Mouse (Mus musculus): ENCODE results near the gene Relch. TPM values are rescaled to one million over a fixed set of nuclear protein-coding genes. Genes with fewer than 3 reads are reported as not detected.
A peak's percentile ranks its signal among the peaks of the same experiment; 100 is the strongest.

Relch gene
- polyA plus RNA-seq, 1 experiment from 2014 or later = 29.2 TPM

DNA sequence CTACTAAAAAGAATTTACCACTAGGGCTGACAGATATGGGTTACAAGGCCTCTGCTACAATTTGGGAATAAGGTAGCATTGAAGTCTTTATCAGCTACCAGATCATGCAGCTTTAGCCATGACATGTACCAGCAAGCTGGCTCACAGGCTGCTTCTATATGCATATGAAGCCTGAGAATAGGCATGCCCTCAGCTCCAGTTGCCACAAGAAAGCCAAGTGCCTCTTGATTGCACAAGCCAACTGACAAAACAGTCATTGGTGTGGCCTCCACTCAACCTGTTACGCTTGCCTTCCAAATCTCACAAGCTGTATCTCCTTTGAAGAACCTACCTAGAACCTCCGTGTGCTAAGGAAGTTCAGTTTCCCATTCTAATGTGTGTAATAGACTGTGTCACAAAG is 104.7 kb downstream of the Relch start:
- H3K27me3 ChIP-seq = no peaks in the 10 kb centered on the region
- ATAC-seq (no peak), DNase-seq (ENCODE audit: low read depth, low spot score) (no peak)
- in situ Hi-C loops (cut with MboI; ENCODE audit: low pct_unique_long_range_greater_than_20kb) = no loop called here
- POLR2A ChIA-PET = no interaction called here
- CTCF ChIA-PET = interaction anchor here (1.0 kb wide), 1 partner anchor 13 kb away, joined by 3 read pairs; no protein-coding TSS in a partner anchor
- TF ChIP-seq CTCF (IDR thresholded peaks at IDR 0.05) = no peak

- ChIA-PET CTCF (no interaction called here), POLR2A (no interaction called here)
- DNase-seq (ENCODE audit: low read depth, low spot score) (no peak), ATAC-seq (no peak)
- H3K27me3 ChIP-seq = no peaks in the 10 kb centered on the region
- no peak for TF ChIP-seq CTCF (IDR thresholded peaks at IDR 0.05)
- in situ Hi-C loops (cut with MboI; ENCODE audit: low pct_unique_long_range_greater_than_20kb) = no loop called here
Observed at GRCm38 (mm10) chr1:105770685-105771084, 107.0 kb downstream of the Relch start.

GRCm38 (mm10) chr1:105776426-105776825 is 112.8 kb downstream of the Relch start:
- CTCF ChIA-PET = interaction anchor here (1.0 kb wide), 1 partner anchor 11 kb away, joined by 3 read pairs; no protein-coding TSS in a partner anchor
- POLR2A ChIA-PET = no interaction called here
- no peak for TF ChIP-seq CTCF (IDR thresholded peaks at IDR 0.05)
- H3K27me3 ChIP-seq = peaks cover 23% of the 10 kb centered on the region
- DNase-seq (ENCODE audit: low read depth, low spot score) = no peak
- no peak for ATAC-seq
- in situ Hi-C loops (cut with MboI; ENCODE audit: low pct_unique_long_range_greater_than_20kb) = no loop called here

GRCm38 (mm10) chr1:105780079-105780456 is 116.4 kb downstream of the Relch start:
- ATAC-seq = no peak
- POLR2A ChIA-PET = no interaction called here
- peaks cover 31% of the 10 kb centered on the region for H3K27me3 ChIP-seq
- no peak for DNase-seq (ENCODE audit: low read depth, low spot score)
- CTCF ChIA-PET = interaction anchor here (1.3 kb wide), 1 partner anchor 55 kb away, joined by 3 read pairs; no protein-coding TSS in a partner anchor
- TF ChIP-seq CTCF (IDR thresholded peaks at IDR 0.05) = no peak
- in situ Hi-C loops (cut with MboI; ENCODE audit: low pct_unique_long_range_greater_than_20kb) = no loop called here

- CTCF ChIA-PET = interaction anchor here (1.2 to 1.6 kb wide), 3 partner anchors 9 to 55 kb away, joined by 3 to 4 read pairs (median 3); no protein-coding TSS in a partner anchor
- peak; percentile 45 for TF ChIP-seq CTCF (IDR thresholded peaks at IDR 0.05)
- H3K27me3 ChIP-seq = peaks cover 31% of the 10 kb centered on the region
- DNase-seq (ENCODE audit: low read depth, low spot score) (no peak), ATAC-seq (peak; percentile 26)
- in situ Hi-C loops (cut with MboI; ENCODE audit: low pct_unique_long_range_greater_than_20kb) = no loop called here
- POLR2A ChIA-PET = no interaction called here
Observed at GRCm38 (mm10) chr1:105780457-105781364, 117.0 kb downstream of the Relch start, which contains the start of gene Tnfrsf11a. Gene Tnfrsf11a (plus strand): TSS chr1:105780718.

DNA sequence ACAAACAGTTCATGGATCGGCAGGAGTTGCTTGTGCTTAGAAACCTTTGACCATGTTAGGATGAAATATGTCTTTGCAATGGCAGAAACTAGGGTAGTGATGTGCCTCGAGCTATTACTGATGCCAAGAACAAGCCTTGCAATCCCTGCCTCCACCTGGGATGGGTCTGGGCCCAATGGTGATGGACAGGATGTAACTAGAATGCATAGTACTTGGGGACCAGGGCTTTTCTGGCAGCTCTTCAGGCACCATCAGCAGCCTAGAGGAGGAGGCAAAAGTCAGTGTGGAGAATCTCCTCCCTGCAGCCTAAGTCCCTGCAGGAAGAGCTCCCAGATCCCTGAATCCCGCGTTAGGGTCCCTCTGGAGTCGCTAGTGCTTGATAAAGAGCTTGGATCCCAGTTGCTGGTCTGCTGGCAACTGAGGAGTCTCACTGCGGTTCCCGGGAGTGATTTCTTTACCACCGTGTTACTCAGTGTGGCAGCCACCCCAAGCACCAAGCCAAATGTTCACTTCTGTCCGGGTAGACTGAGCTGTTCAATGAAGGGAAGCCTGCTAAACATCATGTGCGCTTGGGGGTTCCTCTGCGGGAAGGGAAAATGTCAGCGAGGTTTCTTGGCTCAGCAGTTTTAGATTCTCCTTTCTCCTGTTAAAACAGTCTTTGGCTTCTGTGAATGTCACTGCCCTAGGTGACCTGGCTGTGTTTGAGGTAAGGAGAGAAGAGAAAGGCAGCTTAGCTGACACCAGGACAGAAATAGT is 117.9 kb downstream of the Relch start:
- ATAC-seq (no peak), DNase-seq (ENCODE audit: low read depth, low spot score) (no peak)
- POLR2A ChIA-PET = no interaction called here

GRCm38 (mm10) chr1:105784257-105785016 is 120.8 kb downstream of the Relch start:
- ChIA-PET POLR2A (no interaction called here), CTCF (no interaction called here)
- in situ Hi-C loops (cut with MboI; ENCODE audit: low pct_unique_long_range_greater_than_20kb) = no loop called here

More for the DNA sequence above, 117.9 kb downstream of the Relch start:
- no peak for TF ChIP-seq CTCF (IDR thresholded peaks at IDR 0.05)
- in situ Hi-C loops (cut with MboI; ENCODE audit: low pct_unique_long_range_greater_than_20kb) = no loop called here
- H3K27me3 ChIP-seq = peaks cover 27% of the 10 kb centered on the region
- CTCF ChIA-PET = interaction anchor here (1.2 to 1.6 kb wide), 3 partner anchors 9 to 56 kb away, joined by 3 to 4 read pairs (median 3); no protein-coding TSS in a partner anchor

DNA sequence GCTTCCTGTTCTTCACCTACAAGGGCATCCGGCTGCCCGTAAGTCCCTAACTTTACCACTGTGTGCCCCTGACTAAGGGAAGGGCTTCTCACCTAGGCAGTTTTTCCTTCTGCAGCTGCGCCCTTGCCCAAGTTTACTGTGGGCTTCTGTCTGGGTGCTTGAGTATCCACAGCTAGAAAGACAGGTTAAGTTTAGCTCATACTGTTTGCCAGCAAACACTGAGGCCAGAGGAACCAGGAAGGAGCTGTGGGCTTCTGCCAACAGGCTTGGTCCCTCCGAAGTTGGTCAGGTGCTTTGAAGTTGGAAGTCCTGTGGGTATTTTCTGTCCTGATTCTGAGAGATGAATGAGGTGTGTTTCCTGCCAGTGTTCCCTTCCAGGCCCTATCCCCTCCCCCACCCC is 121.5 kb downstream of the Relch start:
- ChIA-PET CTCF (no interaction called here), POLR2A (no interaction called here)
- peaks cover 12% of the 10 kb centered on the region for H3K27me3 ChIP-seq
- DNase-seq (ENCODE audit: low read depth, low spot score) (no peak), ATAC-seq (no peak)
- no peak for TF ChIP-seq CTCF (IDR thresholded peaks at IDR 0.05)
- in situ Hi-C loops (cut with MboI; ENCODE audit: low pct_unique_long_range_greater_than_20kb) = no loop called here

More at GRCm38 (mm10) chr1:105784257-105785016, 120.8 kb downstream of the Relch start:
- no peak for TF ChIP-seq CTCF (IDR thresholded peaks at IDR 0.05)
- DNase-seq (ENCODE audit: low read depth, low spot score) (no peak), ATAC-seq (no peak)
- peaks cover 18% of the 10 kb centered on the region for H3K27me3 ChIP-seq

- ATAC-seq = no peak
- ChIA-PET POLR2A (interaction anchor here (0.6 kb wide), 1 partner anchor 42 kb away, joined by 3 read pairs; no protein-coding TSS in a partner anchor), CTCF (interaction anchor here (0.9 to 1.0 kb wide), 2 partner anchors 14 to 21 kb away, joined by 3 to 4 read pairs; no protein-coding TSS in a partner anchor)
- in situ Hi-C loops (cut with MboI; ENCODE audit: low pct_unique_long_range_greater_than_20kb) = no loop called here
- peaks cover 4% of the 10 kb centered on the region for H3K27me3 ChIP-seq
- DNase-seq (ENCODE audit: low read depth, low spot score) = no peak
- TF ChIP-seq CTCF (IDR thresholded peaks at IDR 0.05) = no peak
Observed at GRCm38 (mm10) chr1:105786731-105787357, 123.2 kb downstream of the Relch start.

GRCm38 (mm10) chr1:105790103-105790502 is 126.4 kb downstream of the Relch start:
- ChIA-PET CTCF (no interaction called here), POLR2A (no interaction called here)
- no peaks in the 10 kb centered on the region for H3K27me3 ChIP-seq
- in situ Hi-C loops (cut with MboI; ENCODE audit: low pct_unique_long_range_greater_than_20kb) = no loop called here
- no peak for TF ChIP-seq CTCF (IDR thresholded peaks at IDR 0.05)
- DNase-seq (ENCODE audit: low read depth, low spot score) (no peak), ATAC-seq (peak; percentile 86)

Measured in Patski (cell line).